Mouse (Mus musculus) frontal cortex, postnatal 14 days (tissue): ENCODE results near the gene Txndc15.

Experiments
- DNase-seq, 2 experiments: peaks; one replicate each; pipeline ENCODE4 v3.0.0; 2022; ENCODE audit warnings: low spot score in 2 of 2

The Txndc15 gene

GRCm38 (mm10) chr13:55730716-55731115 lies 16.3 kb downstream of the Txndc15 start:
- no peak for DNase-seq

- DNase-seq = no peak
Observed at GRCm38 (mm10) chr13:55732121-55732520, 17.7 kb downstream of the Txndc15 start.

GRCm38 (mm10) chr13:55733628-55734502 lies 19.4 kb downstream of the Txndc15 start:
- DNase-seq = no peak

GRCm38 (mm10) chr13:55737885-55738284 lies 23.4 kb downstream of the Txndc15 start:
- no peak for DNase-seq

- DNase-seq = no peak
Observed at GRCm38 (mm10) chr13:55742306-55742705, 27.9 kb downstream of the Txndc15 start.

- no peak for DNase-seq
Observed at GRCm38 (mm10) chr13:55754380-55754779, 39.9 kb downstream of the Txndc15 start.

GRCm38 (mm10) chr13:55756789-55757188 lies 42.3 kb downstream of the Txndc15 start:
- no peak for DNase-seq

- DNase-seq = no peak
Observed at GRCm38 (mm10) chr13:55757645-55758044, 43.2 kb downstream of the Txndc15 start.

GRCm38 (mm10) chr13:55760576-55760975 lies 46.1 kb downstream of the Txndc15 start:
- no peak for DNase-seq

- no peak for DNase-seq
Observed at GRCm38 (mm10) chr13:55761486-55761885, 47.0 kb downstream of the Txndc15 start.

GRCm38 (mm10) chr13:55774352-55774751 lies 59.9 kb downstream of the Txndc15 start:
- DNase-seq = no peak

GRCm38 (mm10) chr13:55775056-55775455 lies 60.6 kb downstream of the Txndc15 start:
- DNase-seq = no peak
